Mouse (Mus musculus) ES-Bruce4 (cell line): ENCODE results near the gene Mipol1.

ENCODE experiments used
- CTCF ChIP-seq: IDR thresholded peaks from one replicate; pipeline ENCODE4 v1.8.1; 2011; ENCODE audit warnings: low read depth, low read length
- POLR2A ChIP-seq: IDR thresholded peaks from one replicate; pipeline ENCODE4 v1.8.1; 2011; ENCODE audit warnings: low read length; ENCODE audit not compliant: insufficient read depth

DNA sequence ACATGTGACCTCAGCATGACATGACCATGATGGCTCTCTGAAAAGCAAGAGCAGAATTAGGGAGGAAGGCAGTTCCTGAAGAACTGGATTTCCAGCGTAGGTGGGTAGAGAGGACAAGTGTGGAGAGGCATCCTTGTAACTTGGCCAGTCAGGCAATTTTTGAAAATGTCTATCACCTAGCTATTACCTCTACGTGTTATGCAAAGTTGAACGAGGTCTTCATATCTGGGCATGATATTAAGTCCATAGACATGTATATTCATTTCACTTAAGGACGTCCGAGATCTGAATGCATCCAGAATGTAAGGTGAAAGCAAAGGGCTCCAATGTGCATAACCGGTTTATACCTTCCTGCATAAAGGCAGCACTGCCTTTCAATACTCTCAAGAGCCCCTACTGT is 310.9 kb downstream of the Mipol1 start:
- TF ChIP-seq CTCF (no peak), POLR2A (no peak)
